Mouse (Mus musculus) spleen, adult 12 weeks (tissue): Measurements from ENCODE around the gene Sesn3.
"Not testable (repeated sequence)": the region's sequence is repeated elsewhere in the genome, so short reads cannot be mapped to it uniquely, and the experiment has no call there.

Experiments
- DNase-seq: peaks from one replicate; pipeline ENCODE4 v3.0.0; 2022; ENCODE audit warnings: low spot score

The Sesn3 gene

GRCm38 (mm10) chr9:14280696-14281095 is 5.8 kb downstream of the Sesn3 start:
- DNase-seq, result no peak

GRCm38 (mm10) chr9:14285036-14285435 is 10.2 kb downstream of the Sesn3 start:
- no peak for DNase-seq

GRCm38 (mm10) chr9:14287234-14287633 is 12.4 kb downstream of the Sesn3 start:
- DNase-seq, result no peak

GRCm38 (mm10) chr9:14288500-14288899 is 13.6 kb downstream of the Sesn3 start:
- no peak for DNase-seq

- DNase-seq, result no peak
Observed at GRCm38 (mm10) chr9:14293866-14294265, 19.0 kb downstream of the Sesn3 start.

- DNase-seq, result no peak
Observed at GRCm38 (mm10) chr9:14295680-14296440, 21.0 kb downstream of the Sesn3 start.

- DNase-seq, result no peak
Observed at GRCm38 (mm10) chr9:14297204-14297603, 22.3 kb downstream of the Sesn3 start.

- DNase-seq, result no peak
Observed at GRCm38 (mm10) chr9:14299819-14300218, 25.0 kb downstream of the Sesn3 start.

GRCm38 (mm10) chr9:14300795-14301194 is 25.9 kb downstream of the Sesn3 start:
- DNase-seq, result no peak

- no peak for DNase-seq
Observed at GRCm38 (mm10) chr9:14304262-14304968, 29.5 kb downstream of the Sesn3 start.

GRCm38 (mm10) chr9:14307341-14307740 is 32.5 kb downstream of the Sesn3 start:
- no peak for DNase-seq

GRCm38 (mm10) chr9:14313968-14314367 is 39.1 kb downstream of the Sesn3 start:
- DNase-seq, result no peak

- no peak for DNase-seq
Observed at GRCm38 (mm10) chr9:14314477-14314876, 39.6 kb downstream of the Sesn3 start.

- DNase-seq, result no peak
Observed at GRCm38 (mm10) chr9:14316618-14317017, 41.8 kb downstream of the Sesn3 start.

GRCm38 (mm10) chr9:14335829-14336228 is 61.0 kb downstream of the Sesn3 start:
- no peak for DNase-seq

- no peak for DNase-seq
Observed at GRCm38 (mm10) chr9:14336901-14337300, 62.0 kb downstream of the Sesn3 start.

GRCm38 (mm10) chr9:14338701-14339100 is 63.8 kb downstream of the Sesn3 start:
- DNase-seq, result no peak

- peak; percentile 54 for DNase-seq
Observed at GRCm38 (mm10) chr9:14342041-14342668, 67.3 kb downstream of the Sesn3 start.

- not testable (repeated sequence) for DNase-seq
Observed at GRCm38 (mm10) chr9:14345866-14346265, 71.0 kb downstream of the Sesn3 start.

GRCm38 (mm10) chr9:14348416-14348815 is 73.5 kb downstream of the Sesn3 start:
- no peak for DNase-seq

- no peak for DNase-seq
Observed at GRCm38 (mm10) chr9:14349380-14349779, 74.5 kb downstream of the Sesn3 start.

GRCm38 (mm10) chr9:14350787-14351186 is 75.9 kb downstream of the Sesn3 start:
- DNase-seq, result no peak

GRCm38 (mm10) chr9:14352337-14352736 is 77.5 kb downstream of the Sesn3 start:
- DNase-seq, result no peak
